Mouse (Mus musculus) urinary bladder, postnatal 4 days (tissue): ENCODE results near the gene Gm45713.
"Not testable (repeated sequence)": the region's sequence is repeated elsewhere in the genome, so short reads cannot be mapped to it uniquely, and the experiment has no call there.

Experiments
- DNase-seq, 2 experiments: peaks; one replicate each; pipeline ENCODE4 v3.0.0; 2021 to 2022; ENCODE audit warnings: low spot score in 2 of 2

Gm45713 gene

DNA sequence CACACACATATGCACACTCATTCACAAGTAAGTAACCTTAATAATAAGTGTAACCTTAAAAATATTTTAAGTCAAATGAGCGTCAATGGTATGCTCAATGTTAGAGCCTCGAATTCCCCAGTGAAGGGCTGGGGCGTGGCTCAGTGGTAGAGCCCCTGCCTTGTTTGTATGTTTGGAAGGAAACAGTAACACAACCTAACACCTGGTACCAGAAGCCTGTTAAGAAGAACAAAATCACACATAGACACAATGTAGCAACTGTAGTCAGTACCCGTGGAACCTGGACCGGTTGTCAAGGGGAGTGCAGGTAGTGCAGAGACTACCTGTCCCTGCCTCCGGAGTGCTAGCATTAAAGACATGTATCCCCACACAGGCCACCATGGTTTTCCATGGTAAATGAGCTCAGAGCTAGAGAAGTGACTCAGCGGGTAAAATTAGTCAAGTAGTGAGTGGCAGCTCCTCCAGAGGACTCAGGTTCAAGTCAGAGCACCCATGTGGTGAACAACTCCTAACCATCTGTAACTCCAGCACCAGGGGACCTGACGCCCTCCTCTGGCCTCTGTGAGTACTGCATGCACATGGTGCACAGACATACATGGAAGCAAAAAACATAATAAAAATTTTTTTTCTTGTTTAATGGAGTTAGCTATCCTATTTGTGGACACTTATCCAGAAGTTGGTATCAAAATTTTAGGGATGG is 37.3 kb downstream of the Gm45713 start:
- DNase-seq: no peak

DNA sequence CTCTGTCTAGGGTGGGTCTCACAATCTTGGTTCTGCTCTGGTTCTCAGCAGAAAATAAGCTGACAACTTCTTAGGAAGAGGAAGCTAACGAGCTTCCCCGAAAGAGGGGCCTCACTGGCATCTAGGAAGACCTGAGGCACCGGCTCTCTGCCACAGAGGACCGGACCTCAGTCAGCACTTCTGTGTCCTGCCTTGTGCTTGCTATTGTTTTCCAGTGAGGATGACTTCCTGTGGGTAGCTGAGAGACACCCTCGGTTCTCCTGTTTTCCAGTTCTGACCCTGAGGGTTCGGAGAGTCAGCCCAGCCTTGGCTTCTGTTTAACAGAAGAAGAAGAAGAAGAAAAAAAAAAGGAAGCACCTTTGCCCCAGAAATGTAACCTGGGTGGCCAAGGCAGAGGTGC is 38.6 kb downstream of the Gm45713 start:
- no peak for DNase-seq

DNA sequence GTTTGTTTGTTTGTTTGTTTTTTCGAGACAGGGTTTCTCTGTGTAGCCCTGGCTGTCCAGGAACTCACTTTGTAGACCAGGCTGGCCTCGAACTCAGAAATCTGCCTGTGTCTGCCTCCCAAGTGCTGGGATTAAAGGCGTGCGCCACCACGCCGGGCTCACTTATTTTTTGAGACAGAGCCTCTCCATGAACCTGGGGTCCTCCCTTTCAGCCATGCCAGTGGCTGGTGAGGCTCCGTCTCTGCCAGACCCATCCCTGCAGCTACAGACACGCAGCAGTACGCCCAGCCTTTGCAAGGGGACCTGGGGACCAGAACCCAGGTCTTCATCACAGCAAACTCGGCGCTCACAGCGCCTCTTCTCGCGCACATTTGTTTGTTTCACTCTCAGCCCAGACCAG is 40.1 kb downstream of the Gm45713 start:
- not testable (repeated sequence) for DNase-seq

DNA sequence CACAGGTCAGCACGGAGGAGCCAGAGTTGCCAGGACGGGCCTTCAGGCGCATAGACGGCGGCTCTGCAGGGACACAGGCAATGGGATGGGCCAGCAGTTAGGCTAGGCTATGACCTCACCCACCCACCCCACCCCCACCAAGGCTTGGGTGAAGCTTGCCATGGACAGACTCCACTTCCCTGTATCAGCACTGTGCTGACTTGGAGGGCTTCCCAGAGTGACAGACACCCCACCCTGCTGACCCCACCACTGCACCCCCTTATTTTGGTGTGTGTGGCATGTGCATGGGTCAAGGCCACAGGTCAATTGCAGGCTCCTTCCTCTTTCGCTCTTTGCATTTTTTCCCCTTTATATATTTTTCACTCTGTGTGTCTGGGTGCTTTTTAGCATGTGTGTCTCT is 40.7 kb downstream of the Gm45713 start:
- DNase-seq: no peak

DNA sequence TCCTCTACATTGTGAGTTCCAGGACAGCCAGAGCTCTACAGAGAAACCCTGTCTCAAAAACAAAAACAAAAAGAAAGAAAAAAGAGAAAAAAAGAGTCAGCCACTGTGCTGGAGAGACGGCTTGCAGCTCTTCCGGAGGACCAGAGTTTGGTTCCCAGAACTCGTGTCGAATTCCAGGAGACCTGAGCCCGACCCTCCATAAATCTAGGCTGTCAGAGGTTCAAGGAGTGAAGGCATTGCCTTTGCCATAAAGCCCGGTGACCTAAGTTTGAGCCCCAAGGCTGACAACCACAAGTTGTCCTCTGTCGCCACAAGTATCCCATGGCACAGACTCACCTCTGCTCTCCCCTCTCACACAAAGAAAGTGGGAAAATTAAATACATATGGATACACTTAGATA is 41.9 kb downstream of the Gm45713 start:
- DNase-seq: no peak

DNA sequence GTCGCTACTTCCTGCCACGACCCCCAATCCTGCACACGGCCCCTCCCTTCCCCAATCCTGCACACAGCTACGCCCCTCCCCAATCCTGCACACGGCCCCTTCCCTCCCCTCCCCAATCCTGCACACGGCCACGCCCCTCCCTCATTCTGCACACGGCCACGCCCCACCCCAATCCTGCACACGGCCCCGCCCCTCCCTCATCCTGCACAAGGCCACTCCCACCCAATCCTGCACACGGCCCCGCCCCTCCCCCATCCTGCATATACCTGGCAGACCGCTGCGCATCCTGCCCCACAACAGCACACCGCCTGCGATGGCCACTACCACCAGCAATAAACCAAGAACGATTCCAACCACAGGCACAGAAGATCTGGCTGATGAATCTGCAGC is 42.5 kb downstream of the Gm45713 start:
- DNase-seq: no peak

DNA sequence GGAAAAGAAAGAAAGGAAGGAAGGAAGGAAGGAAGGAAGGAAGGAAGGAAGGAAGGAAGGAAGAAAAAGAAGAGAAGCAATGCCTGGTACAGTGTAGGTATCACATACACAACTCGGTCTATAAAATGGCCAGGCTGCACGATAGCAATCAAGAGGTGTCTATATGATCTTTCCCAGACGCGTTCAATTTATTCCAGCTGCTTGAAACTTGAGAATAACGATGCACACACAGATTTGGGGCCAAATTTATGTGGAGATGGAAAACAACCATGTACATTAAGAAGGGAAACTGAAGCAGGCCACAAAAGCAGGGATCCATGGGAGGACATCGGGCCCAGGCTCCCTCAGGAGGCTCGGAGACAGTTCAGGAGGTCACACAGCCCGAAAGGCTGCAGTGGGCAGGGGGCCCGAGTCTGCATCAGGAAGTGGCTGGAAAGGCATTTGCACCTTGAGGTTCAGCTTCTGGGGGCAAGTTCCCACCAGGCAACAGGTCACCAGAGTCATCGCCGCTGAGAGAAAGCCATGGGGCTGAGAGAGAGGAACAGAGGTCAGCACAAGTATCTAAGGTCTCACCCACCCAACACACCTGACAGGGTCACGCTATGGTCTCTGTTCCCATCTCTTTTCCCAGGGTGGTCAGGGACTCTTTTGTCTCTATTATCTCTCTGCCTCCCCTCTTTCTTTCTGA is 43.1 kb downstream of the Gm45713 start:
- no peak for DNase-seq

DNA sequence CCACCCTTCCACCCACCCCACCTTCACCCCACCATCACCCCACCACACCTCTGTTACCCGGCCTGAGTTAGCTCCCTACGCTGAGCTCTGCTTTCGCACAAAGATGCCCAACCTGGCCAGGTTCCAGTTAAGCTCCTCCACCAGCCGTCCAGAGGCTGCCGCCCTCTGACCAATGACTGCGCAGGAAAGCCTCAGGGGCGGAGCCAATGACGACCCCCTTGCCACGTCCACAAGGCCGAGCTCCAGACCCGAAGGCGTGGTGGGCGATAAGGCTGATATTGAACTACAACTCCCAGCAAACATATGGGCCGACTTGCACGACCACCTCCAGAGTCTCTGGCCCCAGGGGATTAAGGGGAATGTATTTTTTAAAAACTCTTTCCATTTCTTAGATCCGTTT is 44.0 kb downstream of the Gm45713 start, which contains the start of gene Rcn3:
Gene Rcn3, minus strand, starts transcription at position 174 of the 400 bp plus-strand sequence.
- DNase-seq: peak; percentile 94 to 95

DNA sequence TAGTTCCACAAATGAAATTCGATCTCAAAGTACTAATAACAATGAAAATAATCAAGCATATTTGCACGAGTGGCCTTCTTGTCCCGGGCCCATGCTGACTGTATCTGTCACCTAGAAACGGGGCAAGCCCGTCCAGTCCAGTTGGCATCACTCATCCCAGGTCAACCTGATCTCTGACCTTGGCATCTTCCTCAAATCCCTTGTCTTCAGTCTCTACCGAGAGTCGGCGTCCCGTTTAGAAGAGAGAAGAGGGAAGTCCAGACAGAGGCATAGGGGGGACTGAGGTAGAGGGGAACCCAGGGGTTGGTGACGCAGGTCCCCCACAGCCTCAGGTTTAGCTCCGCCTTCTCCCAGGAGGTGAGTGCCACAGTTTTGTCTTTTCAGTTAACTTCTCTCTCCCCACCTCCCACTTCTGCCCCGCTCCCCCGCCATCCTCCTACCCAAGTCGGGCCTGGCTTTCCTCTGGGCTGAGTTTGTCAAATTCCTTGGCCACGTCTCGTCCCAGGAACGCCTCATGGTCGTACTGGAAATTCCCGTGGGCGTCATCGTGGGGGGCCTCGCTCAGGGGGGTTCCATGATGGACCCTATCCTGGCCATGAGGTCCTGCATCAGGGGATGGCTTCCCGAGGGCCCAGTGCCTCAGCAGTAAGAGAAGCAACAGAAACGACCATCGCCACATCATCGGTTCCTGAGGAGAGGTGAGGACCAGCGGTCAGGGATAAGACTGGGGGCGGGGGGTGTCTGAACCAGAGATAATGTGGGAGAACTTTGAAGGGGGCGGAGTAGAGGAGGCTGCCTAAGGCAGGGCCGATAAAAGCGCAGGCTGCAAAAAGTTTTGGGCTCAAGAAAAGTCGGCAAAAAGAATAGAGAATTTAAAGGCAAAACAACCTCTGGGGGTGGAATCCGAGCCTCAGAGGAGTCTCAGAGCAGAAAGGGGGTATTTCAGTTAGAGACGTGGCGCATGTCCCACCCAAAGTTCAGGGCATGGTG is 44.7 kb downstream of the Gm45713 start:
- DNase-seq: peak; percentile 60 to 74

DNA sequence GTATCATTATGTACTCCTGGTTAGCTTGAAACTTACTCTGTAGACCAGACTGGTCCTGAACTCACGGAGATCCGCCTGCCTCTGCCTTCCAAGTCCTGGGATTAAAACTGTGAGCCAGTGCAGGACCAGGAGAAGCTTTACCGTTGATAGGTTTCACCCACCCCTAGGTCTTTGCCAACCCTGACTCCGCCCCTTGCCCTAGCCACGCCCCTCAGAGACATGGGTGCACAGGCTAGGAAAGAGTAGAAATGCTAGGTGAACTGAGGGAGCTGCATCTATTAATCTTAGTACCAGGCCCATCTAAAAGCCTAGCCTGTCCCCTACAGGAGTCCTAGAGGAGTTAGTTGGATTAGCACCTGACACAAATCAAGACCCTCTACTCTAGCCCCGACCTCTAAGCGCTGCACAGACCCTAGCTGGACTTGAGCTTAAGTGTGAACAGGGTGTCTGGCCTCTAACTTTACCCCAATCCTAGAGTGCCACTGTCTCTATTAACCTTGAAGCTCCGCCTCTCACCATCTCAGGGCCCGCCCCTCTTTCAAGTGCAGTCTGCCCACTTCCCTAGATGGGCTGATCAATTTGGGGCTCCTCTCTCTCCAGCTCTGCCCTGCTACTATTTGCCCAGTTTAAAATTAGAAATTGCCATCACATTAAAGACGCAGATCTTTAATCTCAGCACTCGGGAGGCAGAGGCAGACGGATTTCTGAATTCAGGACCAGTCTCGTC is 45.6 kb downstream of the Gm45713 start:
- no peak for DNase-seq

DNA sequence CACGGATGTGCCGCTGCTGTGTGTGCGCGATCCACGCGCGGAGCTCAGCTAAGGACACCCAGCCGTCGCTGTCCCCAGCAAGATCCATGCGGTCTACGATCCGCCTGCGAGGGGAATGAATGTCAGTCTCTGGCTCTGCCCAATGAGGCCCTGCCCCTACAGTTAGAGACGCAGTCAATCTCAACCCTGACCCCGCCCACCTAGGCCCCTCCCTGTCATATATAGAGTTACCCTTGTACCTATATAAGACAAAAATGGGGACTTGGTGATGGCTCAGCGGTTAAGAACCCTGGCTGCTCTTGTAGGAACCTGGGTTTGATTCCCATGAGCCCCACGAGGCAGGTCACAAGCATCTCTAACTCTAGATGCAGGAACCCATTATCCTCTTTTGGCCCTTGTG is 47.4 kb downstream of the Gm45713 start:
- DNase-seq: no peak

DNA sequence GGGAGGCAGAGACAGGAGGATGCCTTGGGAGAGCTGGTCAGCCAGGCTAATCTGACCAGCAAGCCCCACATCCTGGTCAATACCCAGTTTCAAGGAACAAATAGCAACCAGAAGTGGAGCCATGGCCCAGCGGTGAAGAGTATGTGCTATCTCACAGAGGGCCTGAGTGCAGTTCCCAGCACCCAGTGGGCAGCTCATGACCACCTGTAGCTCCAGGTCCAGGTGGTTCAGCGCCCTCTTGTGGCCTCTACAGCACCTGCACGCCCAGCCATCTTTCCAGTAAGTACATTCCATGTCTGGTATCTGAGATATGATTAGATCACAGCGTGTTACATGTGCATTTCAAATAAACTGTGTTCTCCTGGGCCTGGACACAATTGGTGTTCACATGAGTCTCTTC is 49.9 kb downstream of the Gm45713 start:
- DNase-seq: no peak

DNA sequence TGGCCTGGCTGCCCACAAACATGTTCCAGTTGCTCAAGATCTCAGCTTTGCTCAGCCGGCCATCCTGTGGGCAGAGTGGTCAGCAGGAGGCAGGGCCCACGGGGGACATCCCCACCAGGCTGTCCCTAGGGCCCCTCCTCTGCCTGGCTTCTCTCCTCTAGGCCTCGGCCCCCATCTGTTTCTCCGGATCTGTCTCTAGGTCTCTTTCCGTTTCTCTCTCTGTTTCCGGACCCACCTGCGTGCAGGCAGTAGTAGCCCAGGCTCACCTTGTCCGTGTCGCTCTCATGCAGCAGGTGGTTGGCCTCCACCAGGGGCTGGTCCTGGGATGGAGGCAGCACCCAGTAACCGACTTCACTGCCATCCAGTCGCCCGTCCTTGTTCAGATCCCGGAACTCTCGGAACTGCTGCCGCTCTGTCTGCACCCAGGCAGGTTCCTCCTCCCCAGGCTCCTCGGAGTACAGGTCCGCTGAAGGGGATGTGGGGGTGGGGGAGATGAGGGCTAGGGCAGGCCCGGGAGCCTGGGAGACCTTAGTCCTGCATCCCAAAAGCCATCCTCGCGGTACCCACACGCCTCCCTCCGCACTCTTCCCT is 52.6 kb downstream of the Gm45713 start:
- DNase-seq: no peak

DNA sequence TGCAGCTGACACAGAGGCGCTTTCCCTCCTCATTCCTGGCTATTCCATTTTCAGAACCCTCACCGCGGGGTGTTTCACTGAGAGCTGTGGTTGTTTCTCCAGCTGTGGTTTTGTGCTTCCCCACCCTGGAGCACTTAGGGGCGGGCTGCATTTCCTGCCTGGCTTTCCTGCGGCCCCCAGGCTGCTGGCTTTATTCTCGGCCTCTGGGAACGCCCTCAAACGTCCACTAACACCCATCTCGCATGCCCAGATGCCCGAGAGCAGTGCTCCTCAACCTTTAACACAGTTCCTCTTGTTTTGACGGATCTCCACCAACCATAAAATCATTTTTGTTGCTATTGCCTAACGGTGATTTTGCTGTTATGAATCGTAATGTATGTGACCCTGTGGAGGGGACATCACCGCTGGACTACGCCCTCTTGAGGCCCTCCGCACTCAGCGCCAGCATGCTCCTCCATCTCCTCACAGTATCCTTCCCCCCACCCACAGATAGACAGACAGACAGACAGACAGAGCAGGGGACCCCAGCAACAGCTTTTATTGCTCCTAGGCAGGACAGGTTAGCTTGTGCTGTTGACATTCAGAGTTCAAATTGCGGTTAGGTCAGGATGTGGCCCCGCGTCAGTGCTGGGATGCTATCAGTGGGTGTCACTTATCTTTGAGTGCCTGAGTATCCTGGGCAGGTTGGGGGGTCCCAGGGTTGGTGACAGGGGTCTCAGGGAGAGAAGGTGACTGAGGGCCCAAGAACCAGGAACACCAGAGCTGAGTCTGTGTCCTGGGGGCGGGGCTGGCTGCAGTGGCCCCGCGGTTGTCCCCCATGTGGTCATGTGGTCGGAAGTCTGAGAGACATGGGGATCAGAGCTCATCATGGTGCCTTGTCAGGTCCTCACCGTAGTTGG is 53.4 kb downstream of the Gm45713 start:
- no peak for DNase-seq

DNA sequence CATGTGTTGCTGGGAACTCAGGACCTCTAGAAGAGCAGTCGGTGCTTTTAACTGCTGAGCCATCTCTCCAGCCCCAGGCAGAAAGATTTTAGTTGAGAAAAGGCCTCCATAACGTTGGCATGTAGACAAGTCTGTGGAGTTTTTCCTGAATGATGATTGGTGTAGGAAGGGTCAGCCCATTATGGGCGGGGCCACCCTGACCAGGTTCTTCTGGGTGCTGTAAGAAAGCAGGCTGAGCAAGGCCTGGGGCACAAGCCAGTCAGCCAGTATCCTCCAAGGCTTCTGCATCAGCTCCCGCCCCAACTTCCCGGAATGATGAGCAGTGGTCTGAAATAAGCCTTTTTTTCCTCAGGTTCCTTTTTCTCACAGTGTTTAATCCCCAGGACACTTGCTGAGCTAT is 55.0 kb downstream of the Gm45713 start:
- no peak for DNase-seq

DNA sequence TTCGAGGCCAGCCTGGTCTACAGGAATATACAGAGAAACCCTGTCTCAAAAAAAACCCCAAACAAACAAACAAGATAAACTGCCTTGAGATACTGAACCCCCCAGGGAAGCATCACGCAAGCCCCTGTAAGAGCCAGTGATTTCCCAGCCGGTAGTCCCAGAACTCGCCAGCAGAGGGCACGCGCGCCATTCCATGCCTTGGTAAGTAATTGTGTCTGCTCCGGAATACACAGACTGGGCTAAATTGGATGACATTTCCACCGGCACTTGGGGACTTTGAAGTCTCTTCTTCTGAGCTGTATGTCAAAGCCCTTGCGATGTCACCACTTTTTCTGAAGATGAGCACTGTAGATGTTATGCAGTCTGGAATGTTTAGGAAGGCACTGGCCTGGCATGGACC is 56.2 kb downstream of the Gm45713 start:
- DNase-seq: peak; percentile 77 to 92

DNA sequence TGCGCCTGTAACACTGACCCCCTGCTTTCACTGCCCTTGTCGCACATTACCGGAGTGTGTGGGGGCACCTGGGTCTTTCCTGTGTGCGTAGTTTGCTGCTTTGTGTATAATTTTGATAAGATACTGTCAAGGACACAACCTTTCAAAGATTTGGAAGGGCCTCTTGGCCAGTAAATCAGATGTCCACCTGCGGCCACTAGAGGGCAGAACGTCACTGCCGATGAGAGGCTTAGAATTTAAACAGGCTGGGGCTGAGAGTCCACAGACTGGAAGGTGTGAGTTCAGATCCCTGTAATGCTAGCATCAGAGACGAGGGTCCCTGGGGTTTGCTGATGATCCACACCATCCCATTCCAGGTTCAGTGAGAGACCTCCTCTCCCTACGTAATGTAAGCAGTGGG is 57.5 kb downstream of the Gm45713 start:
- DNase-seq: peak in 1 of 2 experiments; percentile 79

DNA sequence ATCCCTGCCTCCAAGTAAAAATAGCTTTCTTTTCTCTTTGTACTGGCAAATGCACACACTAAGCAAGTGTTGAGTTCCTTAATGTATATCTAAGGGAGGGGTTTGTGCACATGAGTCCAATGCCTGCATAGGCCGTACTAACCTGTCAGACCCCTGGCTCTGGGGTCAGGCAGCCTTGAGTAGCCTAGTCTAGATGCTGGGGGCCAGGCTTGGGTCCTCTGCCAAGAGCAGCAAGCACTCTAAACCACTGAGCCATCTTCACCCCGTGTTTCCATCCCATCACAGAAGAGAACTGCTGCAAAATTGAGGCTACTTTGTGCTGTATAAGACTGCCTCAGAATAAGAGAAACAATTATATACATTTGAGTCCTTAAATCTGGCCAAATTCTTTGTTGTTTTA is 58.2 kb downstream of the Gm45713 start:
- DNase-seq: no peak

DNA sequence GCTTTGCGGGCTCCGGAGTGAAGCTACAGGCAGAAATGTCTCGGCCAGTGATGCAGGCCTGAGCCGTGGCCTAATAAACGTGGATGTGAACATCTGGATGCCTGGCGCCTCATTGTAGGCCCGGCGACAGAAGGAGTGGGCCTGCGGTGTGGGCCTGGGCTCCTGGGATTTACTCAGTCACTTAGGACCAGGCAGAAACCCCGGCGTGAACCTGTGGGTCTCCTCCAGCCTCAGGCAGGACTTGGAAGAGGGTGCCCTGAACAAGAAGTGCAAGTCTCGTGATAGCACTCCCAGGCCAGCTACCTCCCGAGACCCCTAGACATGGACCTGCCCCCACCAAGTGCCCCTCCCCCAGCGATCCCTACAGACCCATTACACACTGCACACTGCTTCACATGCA is 58.7 kb downstream of the Gm45713 start:
- DNase-seq: no peak

DNA sequence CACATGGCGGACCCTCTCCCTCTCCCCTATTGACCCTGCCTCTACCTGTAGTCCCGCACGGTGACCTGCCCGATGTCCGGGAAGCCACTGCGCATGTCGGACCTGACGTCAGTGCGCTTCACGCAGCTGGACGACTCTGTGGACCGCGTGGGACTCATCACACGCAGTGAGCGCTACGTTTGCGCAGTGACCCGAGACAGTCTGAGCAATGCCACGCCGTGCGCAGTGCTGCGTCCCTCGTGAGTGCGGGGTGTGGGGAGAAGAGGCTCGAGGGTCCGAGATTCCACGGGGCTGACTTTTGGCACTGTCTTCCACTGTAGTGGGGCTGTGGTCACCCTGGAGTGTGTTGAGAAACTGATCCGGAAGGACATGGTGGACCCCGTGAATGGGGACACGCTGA is 59.5 kb downstream of the Gm45713 start:
- DNase-seq: no peak
